Mouse (Mus musculus) embryonic facial prominence, embryonic 11.5 days (tissue): ENCODE measurements around the gene Lrba. TPM values are rescaled to one million over a fixed set of nuclear protein-coding genes. Genes with fewer than 3 reads are reported as not detected.

Source experiments
- ATAC-seq: fragments of 200-750 bp; cut with Nextera tagmentation; replicated peaks from 2 replicates; pipeline ENCODE4 v1.8.0; 2017; ENCODE audit warnings: low read depth; ENCODE audit not compliant: insufficient number of reproducible peaks, low FRiP score, low TSS enrichment
- DNase-seq: peaks from one replicate; pipeline ENCODE4 v3.0.0-alpha.2; 2015; ENCODE audit warnings: low spot score
- H3K27ac ChIP-seq: fragments of 300-500 bp; sonication (generic); replicated peaks from 2 replicates; pipeline ENCODE4 v1.5.1; 2014; ENCODE audit warnings: mild to moderate bottlenecking, low read depth, low read length, control low read depth
- H3K27me3 ChIP-seq: fragments of 300-500 bp; sonication (generic); 2 replicates; pipeline ENCODE4 v1.6.1; 2014; ENCODE audit warnings: mild to moderate bottlenecking, low read length, moderate library complexity, mixed read lengths; ENCODE audit not compliant: control insufficient read depth, insufficient read depth
- H3K36me3 ChIP-seq: fragments of 300-500 bp; sonication (generic); replicated peaks from 2 replicates; pipeline ENCODE4 v1.6.1; 2014; ENCODE audit warnings: low read depth, mild to moderate bottlenecking, low read length, moderate library complexity, mixed read lengths; ENCODE audit not compliant: control insufficient read depth, insufficient read depth
- H3K4me1 ChIP-seq: fragments of 300-500 bp; sonication (generic); 2 replicates; pipeline ENCODE4 v1.6.1; 2014; ENCODE audit warnings: low read length, mixed read lengths; ENCODE audit not compliant: control insufficient read depth, insufficient read depth
- H3K4me2 ChIP-seq: fragments of 300-500 bp; sonication (generic); 2 replicates; pipeline ENCODE4 v1.6.1; 2014; ENCODE audit warnings: low read depth, mild to moderate bottlenecking, control low read depth, low read length, moderate library complexity
- H3K4me3 ChIP-seq: fragments of 300-500 bp; sonication (generic); 2 replicates; pipeline ENCODE4 v1.5.1; 2014; ENCODE audit warnings: low read depth, low read length, control low read depth
- H3K9ac ChIP-seq: fragments of 300-500 bp; sonication (generic); replicated peaks from 2 replicates; pipeline ENCODE4 v1.6.1; 2014; ENCODE audit warnings: mild to moderate bottlenecking, control low read depth, low read length
- H3K9me3 ChIP-seq: fragments of 300-500 bp; sonication (generic); replicated peaks from 2 replicates; pipeline ENCODE4 v1.6.1; 2016; ENCODE audit warnings: mild to moderate bottlenecking, low read length, inconsistent platforms, mixed read lengths; ENCODE audit not compliant: control insufficient read depth
- WGBS: fragments of 180-500 bp; shearing (Covaris S2); extraction: QIAGEN DNeasy Blood & Tissue Kit; methylation state at CpG from one replicate; pipeline ENCODE4 v1.1.7; 2014; 5-methylcytosine and 5-hydroxymethylcytosine counted together
- polyA plus RNA-seq: library from polyadenylated mRNA; unstranded; fragments of >200 nt; fragmentation: Nextera tagmentation; extraction: Ambion mirVana; gene quantifications from 2 replicates; pipeline ENCODE4 v1.2.1, GENCODE M21; 2014

Lrba gene
- polyA plus RNA-seq, 1 experiment from 2014 or later: 8.9 TPM

DNA sequence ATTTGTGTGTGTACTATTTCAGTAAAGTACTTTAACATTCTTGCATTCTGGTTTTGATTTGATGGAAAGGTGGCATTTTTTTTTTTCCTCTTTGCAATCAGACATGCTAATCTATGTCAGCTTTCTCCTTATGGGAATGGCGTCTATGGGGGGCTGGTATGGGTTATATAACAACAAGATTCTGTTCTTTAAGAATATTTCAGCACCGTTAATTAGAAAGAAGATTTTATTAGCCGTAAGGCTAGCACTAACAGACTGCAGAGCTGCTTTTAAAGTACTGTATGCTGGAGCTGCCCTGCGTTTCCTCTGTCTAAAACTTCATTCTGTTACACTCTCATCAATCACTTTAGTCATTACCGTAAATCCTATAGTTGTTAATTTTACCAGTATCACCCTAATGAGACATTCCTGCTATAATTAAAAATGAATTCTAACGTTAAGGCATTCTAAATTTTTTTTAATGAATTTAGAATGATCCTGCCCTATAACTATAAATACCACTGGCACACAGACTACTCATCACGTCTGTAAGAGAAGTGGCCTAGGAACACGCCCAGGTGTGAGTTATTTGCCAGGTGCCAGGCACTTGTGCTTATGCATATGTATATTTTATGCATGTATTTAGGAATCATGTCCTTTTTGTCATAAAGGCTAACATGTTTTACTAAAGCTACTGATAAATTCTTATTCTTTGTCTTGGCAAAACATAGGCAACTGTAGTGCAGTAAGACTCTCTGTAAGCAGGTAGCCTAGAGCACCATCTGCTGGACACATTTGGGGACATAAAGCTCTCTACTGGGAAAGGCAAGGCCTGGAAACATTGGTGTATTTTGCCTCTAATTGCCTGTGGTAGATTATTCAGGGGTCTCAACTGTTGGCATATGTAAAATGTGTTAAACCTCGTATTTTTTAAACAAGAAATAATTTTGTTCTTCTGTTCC is 536.9 kb downstream of the Lrba start:
- Histone ChIP-seq H3K4me1 (no peaks in the 10 kb centered on the region), H3K4me2 (no peak overlapping the region), H3K27me3 (no peaks in the 10 kb centered on the region), H3K9ac (no peak overlapping the region), H3K36me3 (no peaks in the 10 kb centered on the region), H3K9me3 (no peaks in the 10 kb centered on the region), H3K4me3 (no peak overlapping the region), H3K27ac (no peak overlapping the region)
- DNase-seq (peak; percentile 92), ATAC-seq (peak; percentile 79; the same call in 1 of the 2 replicates)
- 57% methylated on average over 9 of the region's 9 CpGs for WGBS

GRCm38 (mm10) chr3:86762036-86762415 is 537.5 kb downstream of the Lrba start:
- no peak overlapping the region for H3K4me2 ChIP-seq
- no peaks in the 10 kb centered on the region for H3K4me1 ChIP-seq
- H3K9me3 ChIP-seq: no peaks in the 10 kb centered on the region
- 94% methylated on average over 6 of the region's 6 CpGs for WGBS
- H3K27me3 ChIP-seq: no peaks in the 10 kb centered on the region
- H3K4me3 ChIP-seq: no peak overlapping the region
- ATAC-seq: peak; percentile 61; the same call in 1 of the 2 replicates
- H3K36me3 ChIP-seq: no peaks in the 10 kb centered on the region
- H3K9ac ChIP-seq: no peak overlapping the region
- DNase-seq: no peak
- no peak overlapping the region for H3K27ac ChIP-seq

GRCm38 (mm10) chr3:86762456-86762855 is 538.0 kb downstream of the Lrba start:
- WGBS: 69% methylated on average over 4 of the region's 4 CpGs
- Histone ChIP-seq H3K27ac (no peak overlapping the region), H3K9ac (no peak overlapping the region), H3K9me3 (no peaks in the 10 kb centered on the region), H3K4me2 (no peak overlapping the region), H3K36me3 (no peaks in the 10 kb centered on the region), H3K4me1 (no peaks in the 10 kb centered on the region), H3K27me3 (no peaks in the 10 kb centered on the region), H3K4me3 (no peak overlapping the region)
- ATAC-seq (no peak), DNase-seq (no peak)

DNA sequence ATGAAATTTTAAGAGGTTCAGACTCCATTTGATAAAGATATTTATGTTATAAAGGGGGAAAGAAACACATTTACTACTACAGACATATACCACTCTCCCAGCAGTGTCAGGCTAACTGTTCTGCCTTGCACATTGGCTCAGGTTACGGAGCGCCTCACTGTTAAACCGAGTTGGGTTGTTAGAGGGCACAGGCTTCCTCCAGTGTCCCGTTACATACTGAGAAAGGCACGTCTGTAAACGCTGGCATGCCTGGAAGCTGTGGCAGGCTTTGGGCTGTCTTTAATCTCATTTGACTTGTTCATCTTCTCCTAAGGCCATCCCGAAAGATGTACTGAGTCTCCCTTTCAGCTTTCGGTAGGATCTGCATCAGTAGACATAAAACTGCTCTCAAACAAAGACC is 544.1 kb downstream of the Lrba start:
- H3K27me3 ChIP-seq: no peaks in the 10 kb centered on the region
- peak; percentile 87 for ATAC-seq
- no peak overlapping the region for H3K4me3 ChIP-seq
- no peak overlapping the region for H3K4me2 ChIP-seq
- peak; percentile 77 for DNase-seq
- H3K9ac ChIP-seq: peak overlapping the region; percentile 29; the same call in 1 of the 2 replicates
- 0 out of 2 replicates have a peak, but pooled peaks cover 2% of the 10 kb centered on the region for H3K4me1 ChIP-seq
- H3K36me3 ChIP-seq: no peaks in the 10 kb centered on the region
- no peaks in the 10 kb centered on the region for H3K9me3 ChIP-seq
- H3K27ac ChIP-seq: peak overlapping the region; percentile 31
- 13% methylated on average over 8 of the region's 8 CpGs for WGBS

DNA sequence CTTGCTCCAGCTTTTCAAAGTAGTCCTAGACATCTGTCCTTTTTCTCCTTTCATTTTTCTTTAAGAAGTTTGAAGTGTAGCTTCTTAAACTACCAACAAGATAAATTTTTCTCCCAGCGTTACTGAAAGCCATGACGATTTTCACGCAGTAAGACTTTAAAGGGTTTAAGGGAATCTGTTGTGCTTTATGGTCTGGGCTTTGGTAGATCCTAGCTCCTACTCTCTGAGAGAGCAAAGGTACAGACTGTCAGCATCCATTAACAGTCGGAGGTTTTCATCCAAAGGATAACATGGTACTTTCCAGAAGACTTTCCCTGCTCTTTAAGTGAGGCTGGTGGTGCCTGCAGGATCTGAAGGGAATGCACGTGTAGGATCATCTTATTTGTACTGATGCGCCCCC is 544.5 kb downstream of the Lrba start:
- DNase-seq (no peak), ATAC-seq (no peak; the same call in 1 of the 2 replicates)
- no peaks in the 10 kb centered on the region for H3K27me3 ChIP-seq
- H3K36me3 ChIP-seq: no peaks in the 10 kb centered on the region
- WGBS: 53% methylated on average over 6 of the region's 6 CpGs
- H3K9me3 ChIP-seq: no peaks in the 10 kb centered on the region
- peak overlapping the region; percentile 31 for H3K27ac ChIP-seq
- H3K4me1 ChIP-seq: 0 out of 2 replicates have a peak, but pooled peaks cover 2% of the 10 kb centered on the region
- peak overlapping the region; percentile 29; the same call in 1 of the 2 replicates for H3K9ac ChIP-seq
- H3K4me3 ChIP-seq: no peak overlapping the region
- no peak overlapping the region for H3K4me2 ChIP-seq

DNA sequence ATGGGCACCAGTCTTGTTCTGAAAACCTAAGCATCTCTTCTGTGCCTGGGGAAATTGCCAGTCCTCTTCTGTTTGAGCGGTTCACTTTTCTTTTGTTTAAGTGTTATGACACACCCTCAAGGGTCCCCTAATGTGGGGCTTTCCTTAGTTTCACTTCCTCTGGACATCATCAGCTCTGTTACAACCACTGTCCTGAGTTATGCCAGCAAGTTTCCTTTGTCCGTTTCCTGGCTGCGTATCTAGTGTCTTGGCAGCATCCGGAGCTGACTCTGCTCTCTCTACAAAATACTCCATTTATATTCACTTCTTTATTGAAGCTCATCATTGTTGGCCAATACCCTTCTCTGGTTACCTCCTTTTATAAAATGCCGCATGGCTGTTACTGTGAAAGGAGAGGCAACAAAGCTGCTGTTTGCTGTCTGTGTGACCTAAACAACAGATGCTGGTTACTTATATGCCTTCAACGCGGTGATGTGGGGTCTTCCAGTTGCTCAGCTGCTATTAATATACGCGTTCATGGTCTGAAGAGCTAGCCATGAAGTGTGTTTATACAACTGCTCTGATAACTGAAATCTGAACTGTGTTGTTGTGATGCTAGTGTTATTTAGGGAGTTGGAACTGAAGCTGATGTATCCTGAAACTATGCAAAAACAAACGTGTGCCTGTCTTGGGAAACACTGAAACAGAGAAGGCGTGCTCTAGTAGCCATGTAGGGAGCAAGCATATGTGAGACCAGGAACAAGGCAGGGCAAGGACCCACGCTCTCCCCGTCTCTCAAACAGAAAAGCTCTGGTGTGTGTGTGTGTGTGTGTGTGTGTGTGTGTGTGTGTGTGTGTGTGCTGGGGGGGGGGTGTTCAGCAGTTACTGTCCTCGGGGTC is 550.3 kb downstream of the Lrba start:
- WGBS: 68% methylated on average over 14 of the region's 14 CpGs
- H3K4me2 ChIP-seq: no peak overlapping the region
- H3K36me3 ChIP-seq: no peaks in the 10 kb centered on the region
- DNase-seq (no peak), ATAC-seq (no peak)
- H3K9me3 ChIP-seq: no peaks in the 10 kb centered on the region
- H3K4me1 ChIP-seq: no peaks in the 10 kb centered on the region
- H3K27ac ChIP-seq: no peak overlapping the region; the same call in 1 of the 2 replicates
- no peaks in the 10 kb centered on the region; the same call in 1 of the 2 replicates for H3K27me3 ChIP-seq
- no peak overlapping the region for H3K4me3 ChIP-seq
- H3K9ac ChIP-seq: no peak overlapping the region

- H3K27ac ChIP-seq: no peak overlapping the region; the same call in 1 of the 2 replicates
- H3K4me2 ChIP-seq: no peak overlapping the region
Measured at GRCm38 (mm10) chr3:86775444-86775828, 551.0 kb downstream of the Lrba start.

More at GRCm38 (mm10) chr3:86775444-86775828, 551.0 kb downstream of the Lrba start:
- H3K4me3 ChIP-seq: no peak overlapping the region
- H3K9ac ChIP-seq: no peak overlapping the region
- 86% methylated on average over 6 of the region's 6 CpGs for WGBS
- H3K27me3 ChIP-seq: no peaks in the 10 kb centered on the region; the same call in 1 of the 2 replicates
- no peaks in the 10 kb centered on the region for H3K9me3 ChIP-seq
- DNase-seq (no peak), ATAC-seq (no peak)
- no peaks in the 10 kb centered on the region for H3K4me1 ChIP-seq
- H3K36me3 ChIP-seq: no peaks in the 10 kb centered on the region
